Mouse (Mus musculus) liver, embryonic 11.5 days (tissue): ENCODE measurements at regions not wholly inside any gene's neighbourhood (a gene's known extent, or its start where the extent isn't known, plus 50 kb on each side); places are given as distances from the start of the nearest gene placed in this dataset.

ENCODE experiments used
- ATAC-seq: fragments of 200-750 bp; cut with Nextera tagmentation; replicated peaks from 2 replicates; pipeline ENCODE4 v1.8.0; 2017; ENCODE audit warnings: moderate number of reproducible peaks, mild to moderate bottlenecking, moderate TSS enrichment, moderate library complexity; ENCODE audit not compliant: low FRiP score
- DNase-seq: peaks from one replicate; pipeline ENCODE4 v3.0.0-alpha.2; 2017; ENCODE audit warnings: low spot score
- H3K27ac ChIP-seq: fragments of 300-500 bp; sonication (generic); 2 replicates; pipeline ENCODE4 v1.5.1; 2014; ENCODE audit warnings: mild to moderate bottlenecking, low read depth, low read length, control low read depth
- H3K27me3 ChIP-seq: fragments of 300-500 bp; sonication (generic); replicated peaks from 2 replicates; pipeline ENCODE4 v1.6.1; 2014; ENCODE audit warnings: low read length, mixed read lengths; ENCODE audit not compliant: control insufficient read depth, insufficient read depth
- H3K36me3 ChIP-seq: fragments of 300-500 bp; sonication (generic); 2 replicates; pipeline ENCODE4 v1.6.1; 2014; ENCODE audit warnings: mild to moderate bottlenecking, low read length, moderate library complexity, mixed read lengths; ENCODE audit not compliant: control insufficient read depth, insufficient read depth
- H3K4me1 ChIP-seq: fragments of 300-500 bp; sonication (generic); replicated peaks from 2 replicates; pipeline ENCODE4 v1.6.1; 2014; ENCODE audit warnings: low read length, mixed read lengths; ENCODE audit not compliant: control insufficient read depth, insufficient read depth
- H3K4me2 ChIP-seq: fragments of 300-500 bp; sonication (generic); 2 replicates; pipeline ENCODE4 v1.6.1; 2014; ENCODE audit warnings: mild to moderate bottlenecking, control low read depth, moderate library complexity
- H3K4me3 ChIP-seq: fragments of 300-500 bp; sonication (generic); 2 replicates; pipeline ENCODE4 v1.5.1; 2014; ENCODE audit warnings: low read depth, low read length, control low read depth
- H3K9ac ChIP-seq: fragments of 300-500 bp; sonication (generic); 2 replicates; pipeline ENCODE4 v1.6.1; 2014; ENCODE audit warnings: low read depth, low read length, control low read depth
- H3K9me3 ChIP-seq: fragments of 300-500 bp; sonication (generic); 2 replicates; pipeline ENCODE4 v1.6.1; 2016; ENCODE audit warnings: low read length, inconsistent platforms, mixed read lengths; ENCODE audit not compliant: control insufficient read depth
- WGBS: fragments of 180-500 bp; shearing (Covaris S2); extraction: QIAGEN DNeasy Blood & Tissue Kit; methylation state at CpG from one replicate; pipeline ENCODE4 v1.1.7; 2014; 5-methylcytosine and 5-hydroxymethylcytosine counted together

DNA sequence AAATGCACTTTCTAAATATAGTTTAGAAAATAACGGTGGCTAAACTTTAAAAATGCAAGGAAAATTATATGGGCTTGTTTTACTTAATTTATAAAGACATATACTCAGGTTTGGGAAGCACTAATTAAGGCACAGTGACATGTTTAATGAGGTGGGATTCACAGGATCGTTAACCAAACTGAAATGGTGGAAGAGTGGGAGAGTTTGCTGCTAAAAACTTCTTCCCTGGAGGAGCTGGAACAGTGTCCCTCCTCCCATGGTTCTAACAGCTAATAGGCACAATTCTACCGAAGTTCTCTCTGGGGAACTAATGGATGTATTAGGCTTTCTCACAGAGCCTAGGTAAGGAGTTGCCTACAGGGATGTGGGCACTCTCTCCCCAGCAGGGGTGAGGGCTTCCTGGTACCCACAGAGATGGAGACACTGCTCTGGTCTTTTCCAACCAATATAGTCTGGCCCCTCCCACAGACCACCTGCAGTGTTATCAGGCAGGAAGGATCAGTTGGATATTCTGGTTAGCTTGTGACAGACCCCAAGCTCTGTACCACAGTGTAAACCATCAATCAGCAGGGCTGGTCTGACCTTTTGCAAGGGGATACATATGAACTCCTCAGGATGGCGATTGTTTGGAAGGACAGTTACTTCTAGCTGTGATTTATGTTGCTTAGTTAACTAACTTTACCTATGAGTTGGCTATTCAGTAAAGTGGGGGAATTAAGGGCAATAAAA is 309.0 kb upstream of the Zic4 start:
- Histone ChIP-seq H3K4me1 (no peaks in the 10 kb centered on the region), H3K36me3 (no peaks in the 10 kb centered on the region), H3K27me3 (no peaks in the 10 kb centered on the region), H3K4me2 (no peak overlapping the region), H3K4me3 (no peak overlapping the region), H3K27ac (no peak overlapping the region), H3K9ac (no peak overlapping the region), H3K9me3 (no peaks in the 10 kb centered on the region)
- ATAC-seq: no peak
- DNase-seq: no peak
- WGBS: 57% methylated on average over 4 of the region's 4 CpGs

DNA sequence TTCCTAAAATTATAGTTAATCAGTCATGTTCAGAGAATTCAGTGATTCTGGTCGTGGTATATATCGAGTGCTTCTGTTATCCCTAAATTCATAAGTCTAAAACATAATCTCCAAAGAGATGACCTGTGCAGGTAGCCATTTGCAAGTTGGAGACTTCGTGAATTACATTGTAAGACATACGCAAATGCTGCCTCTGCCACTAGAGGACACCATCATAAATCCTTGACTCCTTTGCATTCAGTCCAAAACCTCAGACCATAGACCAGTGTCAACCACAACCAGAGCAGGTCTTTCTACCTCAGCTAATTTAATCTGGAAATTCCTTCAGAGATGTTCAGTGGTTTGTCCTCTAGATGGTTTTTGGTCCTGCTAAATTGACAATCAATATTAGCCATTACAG is 302.8 kb upstream of the Zic4 start:
- 69% methylated on average over 4 of the region's 4 CpGs for WGBS
- H3K4me2 ChIP-seq: no peak overlapping the region
- ATAC-seq: no peak

DNA sequence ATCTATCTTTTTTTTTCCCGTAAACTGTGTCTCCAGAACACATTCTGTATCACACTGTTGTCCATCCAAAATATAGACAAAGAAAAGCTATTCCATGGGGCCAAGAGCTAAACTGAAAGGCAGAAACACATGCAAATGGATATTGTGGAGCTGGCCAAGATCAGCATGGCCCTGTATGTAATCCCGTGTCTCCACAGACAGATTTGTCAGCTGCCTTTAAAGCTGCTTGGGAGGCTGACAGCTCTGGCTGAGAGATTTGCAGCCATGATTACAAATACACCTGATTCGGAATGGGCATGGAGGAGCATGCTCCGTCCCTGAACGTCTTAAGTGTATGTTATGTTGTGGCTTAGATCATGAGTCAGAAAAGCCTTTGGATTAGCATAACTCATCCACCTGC is 292.7 kb upstream of the Zic4 start:
- ATAC-seq: no peak
- DNase-seq: no peak
- Histone ChIP-seq H3K4me3 (no peak overlapping the region), H3K9me3 (no peaks in the 10 kb centered on the region), H3K27ac (no peak overlapping the region), H3K4me1 (no peaks in the 10 kb centered on the region), H3K4me2 (no peak overlapping the region), H3K9ac (no peak overlapping the region), H3K36me3 (no peaks in the 10 kb centered on the region), H3K27me3 (no peaks in the 10 kb centered on the region)
- 80% methylated on average over 5 of the region's 5 CpGs for WGBS

More for the DNA sequence above, 302.8 kb upstream of the Zic4 start:
- DNase-seq: no peak
- Histone ChIP-seq H3K36me3 (no peaks in the 10 kb centered on the region), H3K27ac (no peak overlapping the region), H3K27me3 (no peaks in the 10 kb centered on the region), H3K4me1 (no peaks in the 10 kb centered on the region), H3K9ac (no peak overlapping the region), H3K9me3 (no peaks in the 10 kb centered on the region), H3K4me3 (no peak overlapping the region)

DNA sequence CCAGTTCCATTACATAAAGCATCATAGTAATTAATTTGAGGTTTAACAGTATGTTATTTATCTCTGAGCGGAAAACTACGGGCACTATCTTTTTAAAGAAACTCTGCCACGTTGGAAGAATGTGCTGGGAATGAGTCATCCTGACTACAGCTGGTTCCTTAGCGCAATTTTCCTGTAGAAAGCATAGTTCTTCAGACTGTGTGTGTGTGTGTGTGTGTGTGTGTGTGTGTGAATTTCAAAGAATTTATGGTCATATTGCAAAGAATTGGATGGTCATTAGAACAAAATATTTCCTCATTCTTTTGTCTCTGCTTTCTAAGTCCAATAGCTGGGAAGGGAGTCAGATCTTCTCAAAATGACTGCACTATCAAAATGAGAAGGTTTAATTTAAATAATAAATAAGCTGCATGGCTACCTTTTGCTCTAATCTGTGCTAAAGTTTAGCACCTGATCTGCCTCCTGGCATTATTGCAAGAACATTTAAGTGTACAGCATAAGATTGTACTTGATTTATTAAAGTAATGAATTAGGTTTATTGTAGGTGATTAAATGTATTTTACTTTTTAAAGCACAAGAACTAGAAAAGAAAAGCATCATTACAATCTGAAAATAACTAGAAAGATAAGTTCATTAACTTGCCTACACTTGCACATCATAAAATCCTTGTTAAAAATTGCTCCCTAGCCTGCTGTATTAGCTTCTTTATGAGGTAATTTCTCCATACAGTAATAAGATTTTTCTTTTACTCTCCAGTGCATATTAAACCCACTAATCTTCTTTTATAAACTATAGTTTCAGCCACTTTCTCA is 288.6 kb upstream of the Zic4 start:
- no peak for DNase-seq
- no peak overlapping the region for H3K4me2 ChIP-seq
- H3K27ac ChIP-seq: no peak overlapping the region
- no peaks in the 10 kb centered on the region for H3K27me3 ChIP-seq
- H3K36me3 ChIP-seq: no peaks in the 10 kb centered on the region
- no peak overlapping the region for H3K4me3 ChIP-seq
- H3K4me1 ChIP-seq: no peaks in the 10 kb centered on the region
- ATAC-seq: no peak
- H3K9ac ChIP-seq: no peak overlapping the region
- WGBS: 62% methylated on average over 4 of the region's 4 CpGs
- no peaks in the 10 kb centered on the region for H3K9me3 ChIP-seq

DNA sequence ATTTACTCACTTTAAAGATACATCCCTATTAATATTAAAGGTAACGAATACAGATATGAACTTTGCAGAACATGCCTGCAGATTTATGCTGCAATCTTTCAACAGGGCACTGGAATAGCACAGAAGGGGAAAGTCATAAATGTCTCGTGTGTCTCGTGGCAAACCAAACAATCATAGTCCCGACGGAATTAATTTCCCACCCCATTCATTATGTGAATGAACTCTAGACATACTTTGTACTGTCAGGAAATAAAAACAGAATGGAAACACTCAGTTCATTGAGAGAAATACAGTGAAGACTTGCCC is 288.1 kb upstream of the Zic4 start:
- H3K4me1 ChIP-seq: no peaks in the 10 kb centered on the region
- no peaks in the 10 kb centered on the region for H3K36me3 ChIP-seq
- DNase-seq (no peak), ATAC-seq (no peak)
- H3K27me3 ChIP-seq: no peaks in the 10 kb centered on the region
- H3K27ac ChIP-seq: no peak overlapping the region
- no peak overlapping the region for H3K4me2 ChIP-seq
- no peak overlapping the region for H3K9ac ChIP-seq
- no peaks in the 10 kb centered on the region for H3K9me3 ChIP-seq
- WGBS: 70% methylated on average over 5 of the region's 5 CpGs
- H3K4me3 ChIP-seq: no peak overlapping the region

DNA sequence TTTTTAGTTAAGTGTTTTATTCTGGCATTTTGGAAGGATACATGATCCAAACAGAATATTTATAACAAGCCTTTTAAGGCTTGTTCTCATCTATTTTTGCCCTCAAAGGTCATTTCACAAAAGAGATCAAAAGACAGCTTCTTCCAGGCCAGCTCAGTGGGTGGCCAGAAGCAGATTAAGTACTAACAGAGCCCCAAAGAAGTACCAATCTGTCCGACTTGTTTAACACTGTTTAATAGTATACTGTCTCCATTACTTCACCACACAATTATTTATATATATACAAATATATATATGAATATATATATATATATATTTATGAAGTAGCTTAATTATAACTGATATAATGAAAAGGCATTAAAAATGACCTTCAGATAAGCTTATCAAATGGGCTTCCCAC is 284.7 kb upstream of the Zic4 start:
- Histone ChIP-seq H3K4me1 (no peaks in the 10 kb centered on the region), H3K4me3 (no peak overlapping the region), H3K36me3 (no peaks in the 10 kb centered on the region), H3K27me3 (no peaks in the 10 kb centered on the region), H3K9ac (no peak overlapping the region), H3K27ac (no peak overlapping the region), H3K9me3 (no peaks in the 10 kb centered on the region), H3K4me2 (no peak overlapping the region)
- DNase-seq (no peak), ATAC-seq (no peak)
- WGBS: 36% methylated on average over 1 of the region's 1 CpGs

DNA sequence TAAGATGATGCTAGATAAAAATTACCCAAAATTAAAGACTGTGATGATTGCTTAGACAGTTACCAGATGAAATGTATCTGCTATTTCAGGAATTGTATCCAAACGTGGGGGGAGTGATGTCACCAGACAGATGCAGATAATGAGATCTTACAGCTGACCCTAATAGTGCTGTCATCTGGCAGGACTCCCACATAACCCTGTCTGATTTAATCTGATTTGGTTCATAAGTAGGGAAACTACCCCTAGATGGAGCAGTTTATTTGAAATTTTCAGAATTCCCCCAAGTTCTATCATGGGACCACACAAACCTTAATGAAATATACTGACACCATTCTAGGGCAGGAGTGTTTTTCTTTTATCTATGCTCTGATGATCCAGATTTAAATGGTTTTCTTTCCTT is 278.4 kb upstream of the Zic4 start:
- Histone ChIP-seq H3K9ac (no peak overlapping the region), H3K4me1 (no peaks in the 10 kb centered on the region), H3K27ac (no peak overlapping the region), H3K27me3 (no peaks in the 10 kb centered on the region), H3K9me3 (no peaks in the 10 kb centered on the region), H3K4me2 (no peak overlapping the region), H3K4me3 (no peak overlapping the region), H3K36me3 (no peaks in the 10 kb centered on the region)
- WGBS: 39% methylated on average over 1 of the region's 1 CpGs
- no peak for DNase-seq
- ATAC-seq: no peak

DNA sequence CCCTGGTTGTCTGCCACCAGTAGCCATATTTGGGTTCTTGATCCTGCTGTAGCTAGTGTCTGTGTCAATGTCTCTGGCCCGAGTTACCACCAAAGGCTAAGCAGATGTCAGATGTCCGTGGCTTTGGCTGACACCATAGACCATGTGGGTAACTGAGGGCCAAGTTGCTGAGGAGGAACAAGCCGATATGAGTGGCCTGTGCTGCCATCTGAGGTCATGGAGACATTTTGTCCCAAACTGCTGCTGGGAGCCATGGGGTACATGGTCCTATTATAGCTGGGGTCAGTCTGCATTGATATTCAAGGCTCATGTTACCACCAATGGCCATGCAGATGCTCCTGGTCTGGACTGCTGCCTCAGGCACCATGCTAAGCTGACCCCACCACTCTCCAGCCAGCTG is 276.3 kb upstream of the Zic4 start:
- Histone ChIP-seq H3K27me3 (no peaks in the 10 kb centered on the region), H3K4me1 (no peaks in the 10 kb centered on the region), H3K4me3 (no peak overlapping the region), H3K36me3 (no peaks in the 10 kb centered on the region), H3K4me2 (no peak overlapping the region), H3K27ac (no peak overlapping the region), H3K9me3 (no peaks in the 10 kb centered on the region), H3K9ac (no peak overlapping the region)
- no peak for ATAC-seq
- no peak for DNase-seq
- 71% methylated on average over 3 of the region's 3 CpGs for WGBS

DNA sequence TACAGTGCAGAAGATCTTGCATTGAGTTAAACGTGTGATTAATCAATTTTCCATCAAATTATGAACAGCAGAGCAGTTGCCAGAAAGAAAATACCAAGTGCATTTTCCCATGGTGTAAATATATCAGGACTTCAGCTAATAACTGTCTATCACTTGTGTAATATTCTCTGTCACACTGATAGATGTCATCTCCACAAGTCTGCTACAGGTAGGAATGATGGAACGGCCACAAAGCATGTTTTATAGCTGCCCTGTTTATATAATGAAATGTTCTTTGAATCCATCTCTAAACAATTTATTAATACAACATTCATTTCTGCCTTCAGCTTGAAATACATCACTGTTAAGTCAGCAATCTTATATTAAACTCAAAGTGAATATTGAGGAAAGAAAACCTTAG is 272.9 kb upstream of the Zic4 start:
- no peaks in the 10 kb centered on the region for H3K4me1 ChIP-seq
- H3K27ac ChIP-seq: no peak overlapping the region
- no peak overlapping the region for H3K9ac ChIP-seq
- H3K27me3 ChIP-seq: no peaks in the 10 kb centered on the region
- H3K36me3 ChIP-seq: no peaks in the 10 kb centered on the region
- no peak overlapping the region for H3K4me3 ChIP-seq
- no peaks in the 10 kb centered on the region for H3K9me3 ChIP-seq
- 51% methylated on average over 2 of the region's 2 CpGs for WGBS
- ATAC-seq: no peak
- no peak overlapping the region for H3K4me2 ChIP-seq
- DNase-seq: no peak
